Mouse (Mus musculus) ES-E14 (cell line): ENCODE measurements around the gene Zfp770.

ENCODE experiments used
- CHD2 ChIP-seq: IDR thresholded peaks from 2 replicates; pipeline ENCODE4 v1.6.1; 2014; ENCODE audit warnings: mild to moderate bottlenecking, low read depth, low read length, inconsistent platforms
- MAFK ChIP-seq: IDR thresholded peaks from 2 replicates; pipeline ENCODE4 v1.6.1; 2014; ENCODE audit warnings: mild to moderate bottlenecking, low read depth, low read length, inconsistent platforms; ENCODE audit not compliant: insufficient read depth
- ZNF384 ChIP-seq: IDR thresholded peaks from 2 replicates; pipeline ENCODE4 v1.6.1; 2012; ENCODE audit warnings: low read depth, low read length, inconsistent platforms

- no peak for TF ChIP-seq CHD2
- TF ChIP-seq ZNF384 = no peak
- TF ChIP-seq MAFK = no peak
These were observed 54.3 kb downstream of the Zfp770 start for GRCm38 (mm10) chr2:114146864-114147458.
